Mouse (Mus musculus) CH12.LX (cell line): Measurements from ENCODE around the gene Rp9.

Experiments used
- BHLHE40 ChIP-seq: IDR thresholded peaks from 2 replicates; pipeline ENCODE4 v1.6.1; 2011; ENCODE audit warnings: mild to moderate bottlenecking, low read depth, low read length, improper control_type of control experiment
- CHD2 ChIP-seq: IDR thresholded peaks from 2 replicates; pipeline ENCODE4 v1.6.1; 2011; ENCODE audit warnings: low read length, improper control_type of control experiment
- CTCF ChIP-seq, 2 experiments: IDR thresholded peaks in 1 of 2; conservative IDR thresholded peaks in 1 of 2; 2 replicates each; pipeline ENCODE4 v1.5.1; 2011 to 2012; ENCODE audit warnings: low read depth in 2 of 2, low read length in 2 of 2, improper control_type of control experiment in 1 of 2, inconsistent platforms in 1 of 2, mild to moderate bottlenecking in 1 of 2, moderate library complexity in 1 of 2
- E2F4 ChIP-seq: IDR thresholded peaks from 2 replicates; pipeline ENCODE4 v1.6.1; 2011; ENCODE audit warnings: low read depth, low read length, improper control_type of control experiment; ENCODE audit not compliant: insufficient replicate concordance
- EP300 ChIP-seq: IDR thresholded peaks from 2 replicates; pipeline ENCODE4 v1.6.1; 2011; ENCODE audit warnings: low read length, improper control_type of control experiment
- HCFC1 ChIP-seq: IDR thresholded peaks from 2 replicates; pipeline ENCODE4 v1.6.1; 2012; ENCODE audit warnings: low read depth, mild to moderate bottlenecking, inconsistent platforms, low read length, improper control_type of control experiment
- JUN ChIP-seq: IDR thresholded peaks from 2 replicates; pipeline ENCODE4 v1.6.1; 2011; ENCODE audit warnings: low read depth, mild to moderate bottlenecking, low read length, improper control_type of control experiment, moderate library complexity; ENCODE audit not compliant: insufficient read depth
- MAZ ChIP-seq: IDR thresholded peaks from 2 replicates; pipeline ENCODE4 v1.6.1; 2012; ENCODE audit warnings: low read depth, mild to moderate bottlenecking, inconsistent platforms, low read length, improper control_type of control experiment, moderate library complexity
- POLR2A ChIP-seq: IDR thresholded peaks from 2 replicates; pipeline ENCODE4 v1.6.1; 2011; ENCODE audit warnings: low read depth, mild to moderate bottlenecking, improper control_type of control experiment, low read length
- POLR2AphosphoS2 ChIP-seq: IDR thresholded peaks from 2 replicates; pipeline ENCODE4 v1.6.1; 2011; ENCODE audit warnings: low read depth, low read length, improper control_type of control experiment
- SMC3 ChIP-seq: IDR thresholded peaks from 2 replicates; pipeline ENCODE4 v1.6.1; 2011; ENCODE audit warnings: low read depth, low read length, improper control_type of control experiment
- UBTF ChIP-seq: IDR thresholded peaks from 2 replicates; pipeline ENCODE4 v1.6.1; 2012; ENCODE audit warnings: low read depth, mild to moderate bottlenecking, inconsistent platforms, low read length, improper control_type of control experiment, moderate library complexity
- USF1 ChIP-seq: IDR thresholded peaks from 2 replicates; pipeline ENCODE4 v1.6.1; 2014; ENCODE audit warnings: low read depth, mild to moderate bottlenecking, inconsistent platforms, low read length, improper control_type of control experiment
- ZC3H11A ChIP-seq: IDR thresholded peaks from 2 replicates; pipeline ENCODE4 v1.6.1; 2012; ENCODE audit warnings: low read depth, mild to moderate bottlenecking, inconsistent platforms, low read length, improper control_type of control experiment

GRCm38 (mm10) chr9:22423507-22423906 is 46.0 kb downstream of the Rp9 start:
- TF ChIP-seq POLR2AphosphoS2 (no peak), MAZ (no peak), POLR2A (no peak), ZC3H11A (no peak), E2F4 (no peak), CTCF (conservative IDR thresholded peaks at IDR 0.05 in 1 of 2, IDR thresholded peaks at IDR 0.05 in 1 of 2; ENCODE audit: low read depth in 2 of 2, low read length in 2 of 2) (no peak), USF1 (no peak), HCFC1 (no peak), UBTF (no peak), CHD2 (no peak), SMC3 (no peak), BHLHE40 (no peak), JUN (no peak), EP300 (no peak)
